Mouse (Mus musculus): Measurements from ENCODE around the gene Wscd2. TPM values are rescaled to one million over a fixed set of nuclear protein-coding genes. Genes with fewer than 3 reads are reported as not detected.

Gene Wscd2
- polyA plus RNA-seq, 1 experiment = 3.5 TPM

- TF ChIP-seq POLR2A (IDR thresholded peaks at IDR 0.05; ENCODE audit: low read depth, low read length) (no peak), CTCF (IDR thresholded peaks at IDR 0.05; ENCODE audit: extremely low read depth, insufficient read length, insufficient replicate concordance, low read depth, low read length) (no peak)
- Histone ChIP-seq H3K4me1 (ENCODE audit: control insufficient read depth, insufficient read depth, insufficient read length, low read length) (no peaks in the 10 kb centered on the region), H3K27me3 (ENCODE audit: control insufficient read depth, insufficient read depth, low read length) (no peaks in the 10 kb centered on the region), H3K4me3 (ENCODE audit: low read depth, low read length) (no peak overlapping the region), H3K27ac (ENCODE audit: insufficient read depth, low read depth, low read length) (no peak overlapping the region), H3K36me3 (ENCODE audit: control insufficient read depth, insufficient read depth, low read length) (no peaks in the 10 kb centered on the region)
- 47% methylated on average over 7 of the region's 7 CpGs for WGBS
Observed at GRCm38 (mm10) chr5:113620999-113621398, 130.9 kb downstream of the Wscd2 start.

GRCm38 (mm10) chr5:113623052-113623451 lies 132.9 kb downstream of the Wscd2 start:
- H3K27me3 ChIP-seq (ENCODE audit: control insufficient read depth, insufficient read depth, low read length) = no peaks in the 10 kb centered on the region
- no peak overlapping the region for H3K4me3 ChIP-seq (ENCODE audit: low read depth, low read length)
- WGBS = 32% methylated on average over 2 of the region's 2 CpGs
- no peaks in the 10 kb centered on the region for H3K4me1 ChIP-seq (ENCODE audit: control insufficient read depth, insufficient read depth, insufficient read length, low read length)
- H3K36me3 ChIP-seq (ENCODE audit: control insufficient read depth, insufficient read depth, low read length) = no peaks in the 10 kb centered on the region
- H3K27ac ChIP-seq (ENCODE audit: insufficient read depth, low read depth, low read length) = no peak overlapping the region
- TF ChIP-seq CTCF (IDR thresholded peaks at IDR 0.05; ENCODE audit: extremely low read depth, insufficient read length, insufficient replicate concordance, low read depth, low read length) = no peak
- TF ChIP-seq POLR2A (IDR thresholded peaks at IDR 0.05; ENCODE audit: low read depth, low read length) = no peak

GRCm38 (mm10) chr5:113625068-113625467 lies 134.9 kb downstream of the Wscd2 start:
- no peak for TF ChIP-seq POLR2A (IDR thresholded peaks at IDR 0.05; ENCODE audit: low read depth, low read length)
- TF ChIP-seq CTCF (IDR thresholded peaks at IDR 0.05; ENCODE audit: extremely low read depth, insufficient read length, insufficient replicate concordance, low read depth, low read length) = no peak
- no peak overlapping the region for H3K27ac ChIP-seq (ENCODE audit: insufficient read depth, low read depth, low read length)
- H3K27me3 ChIP-seq (ENCODE audit: control insufficient read depth, insufficient read depth, low read length) = no peaks in the 10 kb centered on the region
- H3K4me3 ChIP-seq (ENCODE audit: low read depth, low read length) = no peak overlapping the region
- no peaks in the 10 kb centered on the region for H3K4me1 ChIP-seq (ENCODE audit: control insufficient read depth, insufficient read depth, insufficient read length, low read length)
- H3K36me3 ChIP-seq (ENCODE audit: control insufficient read depth, insufficient read depth, low read length) = no peaks in the 10 kb centered on the region
- 72% methylated on average over 4 of the region's 4 CpGs for WGBS

DNA sequence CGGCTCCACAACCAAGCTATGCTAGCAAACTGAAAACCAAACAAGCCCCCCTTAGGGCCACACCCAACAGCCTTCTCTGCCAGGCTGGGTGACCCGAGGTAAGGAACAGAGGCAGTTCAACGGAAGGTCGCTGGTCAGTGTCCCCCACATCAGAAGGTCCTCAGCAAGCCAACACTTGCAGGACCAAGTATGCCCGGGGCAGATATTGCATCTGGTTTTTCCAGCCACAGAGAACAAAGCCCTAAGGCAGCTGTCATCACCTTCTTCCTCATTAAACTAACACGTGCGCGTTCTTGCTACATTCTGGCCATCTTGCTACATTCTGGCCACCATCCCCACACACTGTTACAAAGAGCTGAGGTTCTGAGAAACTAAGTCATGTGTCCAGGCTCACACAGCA lies 136.2 kb downstream of the Wscd2 start:
- Histone ChIP-seq H3K27me3 (ENCODE audit: control insufficient read depth, insufficient read depth, low read length) (no peaks in the 10 kb centered on the region), H3K27ac (ENCODE audit: insufficient read depth, low read depth, low read length) (no peak overlapping the region), H3K4me3 (ENCODE audit: low read depth, low read length) (no peak overlapping the region), H3K36me3 (ENCODE audit: control insufficient read depth, insufficient read depth, low read length) (no peaks in the 10 kb centered on the region), H3K4me1 (ENCODE audit: control insufficient read depth, insufficient read depth, insufficient read length, low read length) (no peaks in the 10 kb centered on the region)
- no peak for TF ChIP-seq POLR2A (IDR thresholded peaks at IDR 0.05; ENCODE audit: low read depth, low read length)
- no peak for TF ChIP-seq CTCF (IDR thresholded peaks at IDR 0.05; ENCODE audit: extremely low read depth, insufficient read length, insufficient replicate concordance, low read depth, low read length)
- WGBS = 62% methylated on average over 8 of the region's 8 CpGs

- Histone ChIP-seq H3K27me3 (ENCODE audit: control insufficient read depth, insufficient read depth, low read length) (no peaks in the 10 kb centered on the region), H3K4me3 (ENCODE audit: low read depth, low read length) (no peak overlapping the region), H3K4me1 (ENCODE audit: control insufficient read depth, insufficient read depth, insufficient read length, low read length) (no peaks in the 10 kb centered on the region), H3K27ac (ENCODE audit: insufficient read depth, low read depth, low read length) (no peak overlapping the region), H3K36me3 (ENCODE audit: control insufficient read depth, insufficient read depth, low read length) (no peaks in the 10 kb centered on the region)
- TF ChIP-seq POLR2A (IDR thresholded peaks at IDR 0.05; ENCODE audit: low read depth, low read length) = no peak
- no peak for TF ChIP-seq CTCF (IDR thresholded peaks at IDR 0.05; ENCODE audit: extremely low read depth, insufficient read length, insufficient replicate concordance, low read depth, low read length)
- WGBS = 69% methylated on average over 5 of the region's 5 CpGs
Observed at GRCm38 (mm10) chr5:113626991-113627390, 136.9 kb downstream of the Wscd2 start.

DNA sequence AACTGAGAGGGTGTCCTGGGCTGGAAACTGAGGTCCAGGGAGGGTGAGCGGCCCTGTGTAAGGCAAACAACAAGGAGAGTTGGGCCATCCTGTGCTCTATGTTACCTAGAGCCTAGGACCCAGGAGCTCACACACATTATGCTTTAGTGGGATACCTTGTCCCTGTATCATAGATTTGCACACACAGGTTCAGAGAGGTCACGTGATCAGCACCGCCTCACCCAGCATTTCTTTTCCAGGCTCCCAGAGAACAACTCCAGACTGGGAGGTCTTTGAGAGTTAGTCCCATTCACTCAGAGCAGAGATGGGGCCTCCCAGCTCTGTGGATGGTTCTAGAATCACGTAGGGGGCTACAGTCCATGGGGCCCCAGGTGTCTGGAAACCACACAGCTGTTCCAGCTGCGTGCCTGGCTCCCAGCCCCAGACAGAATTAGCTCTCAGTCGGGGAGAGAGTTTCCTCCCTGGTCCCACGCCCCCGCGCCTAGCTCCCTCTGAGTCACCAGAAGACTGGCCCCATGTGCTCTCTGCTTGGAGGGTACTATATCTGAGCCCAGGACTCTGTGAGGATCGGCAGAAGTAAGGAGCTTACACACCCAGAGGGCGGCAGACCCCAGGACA lies 137.8 kb downstream of the Wscd2 start:
- Histone ChIP-seq H3K27ac (ENCODE audit: insufficient read depth, low read depth, low read length) (no peak overlapping the region), H3K27me3 (ENCODE audit: control insufficient read depth, insufficient read depth, low read length) (no peaks in the 10 kb centered on the region), H3K36me3 (ENCODE audit: control insufficient read depth, insufficient read depth, low read length) (no peaks in the 10 kb centered on the region), H3K4me3 (ENCODE audit: low read depth, low read length) (no peak overlapping the region), H3K4me1 (ENCODE audit: control insufficient read depth, insufficient read depth, insufficient read length, low read length) (no peaks in the 10 kb centered on the region)
- TF ChIP-seq CTCF (IDR thresholded peaks at IDR 0.05; ENCODE audit: extremely low read depth, insufficient read length, insufficient replicate concordance, low read depth, low read length) = no peak
- no peak for TF ChIP-seq POLR2A (IDR thresholded peaks at IDR 0.05; ENCODE audit: low read depth, low read length)
- WGBS = 28% methylated on average over 11 of the region's 11 CpGs

GRCm38 (mm10) chr5:113629248-113629647 lies 139.1 kb downstream of the Wscd2 start:
- H3K4me3 ChIP-seq (ENCODE audit: low read depth, low read length) = no peak overlapping the region
- H3K27ac ChIP-seq (ENCODE audit: insufficient read depth, low read depth, low read length) = no peak overlapping the region
- 76% methylated on average over 3 of the region's 3 CpGs for WGBS
- peaks cover under 1% of the 10 kb centered on the region; the same call in 1 of the 2 replicates for H3K4me1 ChIP-seq (ENCODE audit: control insufficient read depth, insufficient read depth, insufficient read length, low read length)
- H3K36me3 ChIP-seq (ENCODE audit: control insufficient read depth, insufficient read depth, low read length) = no peaks in the 10 kb centered on the region
- no peaks in the 10 kb centered on the region for H3K27me3 ChIP-seq (ENCODE audit: control insufficient read depth, insufficient read depth, low read length)
- no peak for TF ChIP-seq CTCF (IDR thresholded peaks at IDR 0.05; ENCODE audit: extremely low read depth, insufficient read length, insufficient replicate concordance, low read depth, low read length)
- TF ChIP-seq POLR2A (IDR thresholded peaks at IDR 0.05; ENCODE audit: low read depth, low read length) = no peak
